Mouse (Mus musculus): ENCODE data around the gene Phf14.

DNA sequence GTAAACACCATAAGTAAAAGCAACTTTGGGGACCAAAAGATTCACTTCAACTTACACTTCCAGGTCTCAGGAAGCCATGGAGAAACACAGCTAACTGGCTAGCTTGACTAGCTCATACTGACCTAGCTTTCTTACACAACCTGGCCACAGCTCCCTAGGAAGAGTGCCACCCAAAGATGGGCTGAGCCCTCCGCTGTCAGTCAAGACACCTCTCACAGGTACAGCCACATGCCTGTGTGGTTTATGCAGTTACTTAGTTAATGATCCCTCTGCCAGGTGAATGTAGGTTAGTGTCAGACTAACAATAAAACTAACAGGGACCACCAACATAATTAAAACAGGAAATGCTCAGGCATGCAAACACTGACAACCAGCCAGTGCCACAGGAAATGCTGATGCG lies 174.1 kb downstream of the Phf14 start:
- TF ChIP-seq POLR2A (IDR thresholded peaks at IDR 0.05; ENCODE audit: extremely low read depth, insufficient read depth, low read length): no peak
- no peak for TF ChIP-seq CTCF (IDR thresholded peaks at IDR 0.05; ENCODE audit: low read depth, low read length)
